Mouse (Mus musculus) heart, embryonic 10.5 days (tissue): ENCODE results near the gene Cpped1. TPM values are rescaled to one million over a fixed set of nuclear protein-coding genes. Genes with fewer than 3 reads are reported as not detected.

Experiments
- polyA plus RNA-seq: library from polyadenylated mRNA; unstranded; fragments of >200 nt; fragmentation: Nextera tagmentation; extraction: Ambion mirVana; gene quantifications from 2 replicates; pipeline ENCODE4 v1.2.1, GENCODE M21; 2016

Cpped1 gene
- polyA plus RNA-seq, 1 experiment from 2014 or later: 24.2 TPM

Other genes starting within 250 kb of the Cpped1 start
- gene Shisa9, start 74.7 kb upstream of the Cpped1 start, polyA plus RNA-seq: 0.04 and 0.19 TPM in 2 replicates